Mouse (Mus musculus): Measurements from ENCODE around the gene Gm16442. TPM values are rescaled to one million over a fixed set of nuclear protein-coding genes. Genes with fewer than 3 reads are reported as not detected.
"Not testable (repeated sequence)": the region's sequence is repeated elsewhere in the genome, so short reads cannot be mapped to it uniquely, and the experiment has no call there.

Gene Gm16442
- not detected for total RNA-seq (2021)
- long read RNA-seq, experiment 1, result 0 reads
- long read RNA-seq, experiment 2, result 0 reads

- DNase-seq (ENCODE audit: low spot score in 2 of 2); intact Hi-C loops (cut with DNase I): not testable (repeated sequence)
These were observed at the start of gene Gm16442 for GRCm38 (mm10) chr7:20122479-20122878. Gene Gm16442, minus strand, starts transcription at chr7:20122579.

GRCm38 (mm10) chr7:20168277-20168676 lies 45.9 kb upstream of the Gm16442 start, which contains the start of gene Vmn1r94:
Gene Vmn1r94, minus strand, starts transcription at chr7:20168377.
- intact Hi-C loops (cut with DNase I); DNase-seq (ENCODE audit: low spot score in 2 of 2): not testable (repeated sequence)

- intact Hi-C loops (cut with DNase I); DNase-seq (ENCODE audit: low spot score in 2 of 2): not testable (repeated sequence)
These were observed 16.6 kb upstream of the Gm16442 start, which contains the start of gene Vmn1r93 for GRCm38 (mm10) chr7:20138988-20139387. Gene Vmn1r93, minus strand, starts transcription at chr7:20139088.

- DNase-seq (ENCODE audit: low spot score in 2 of 2); intact Hi-C loops (cut with DNase I): not testable (repeated sequence)
These were observed 23.0 kb downstream of the Gm16442 start, which contains the start of gene Vmn1r91 for GRCm38 (mm10) chr7:20099380-20099779. Gene Vmn1r91, plus strand, starts transcription at chr7:20099680.

GRCm38 (mm10) chr7:20078118-20078517 lies 44.3 kb downstream of the Gm16442 start:
- intact Hi-C loops (cut with DNase I); DNase-seq (ENCODE audit: low spot score in 2 of 2): not testable (repeated sequence)

Other genes starting within 250 kb of the Gm16442 start
- gene Ceacam19, start 234.6 kb downstream of the Gm16442 start, total RNA-seq (2021), result not detected
- gene Pvr, start 201.4 kb downstream of the Gm16442 start, total RNA-seq (2021), result 10 to 100 TPM; 10.1 to 11.4 TPM
- gene Igsf23, start 171.8 kb downstream of the Gm16442 start, total RNA-seq (2021), result not detected
- gene Ceacam20, start 157.2 kb downstream of the Gm16442 start, total RNA-seq (2021), result not detected
- not detected for gene Nlrp9b, start 131.1 kb downstream of the Gm16442 start, total RNA-seq (2021)
- gene Vmn1r91, start 22.9 kb downstream of the Gm16442 start, total RNA-seq (2021), result not detected
- not detected for gene Vmn1r93, start 16.5 kb upstream of the Gm16442 start, total RNA-seq (2021)
- not detected for gene Vmn1r94, start 45.8 kb upstream of the Gm16442 start, total RNA-seq (2021)
- gene Vmn1r95, start 71.1 kb upstream of the Gm16442 start, total RNA-seq (2021), result not detected
- not detected for gene Gm6164, start 83.0 kb upstream of the Gm16442 start, total RNA-seq (2021)
- not detected for gene Gm4498, start 111.2 kb upstream of the Gm16442 start, total RNA-seq (2021)
- not detected for gene Gm5890, start 140.3 kb upstream of the Gm16442 start, total RNA-seq (2021)
- gene Gm4133, start 211.5 kb upstream of the Gm16442 start, total RNA-seq (2021), result not detected